Mouse (Mus musculus) forebrain, embryonic 11.5 days (tissue): ENCODE results near the gene Slc35e1. TPM values are rescaled to one million over a fixed set of nuclear protein-coding genes. Genes with fewer than 3 reads are reported as not detected.

ENCODE experiments used
- ATAC-seq: fragments of 200-750 bp; cut with Nextera tagmentation; replicated peaks from 2 replicates; pipeline ENCODE4 v1.8.0; 2017; ENCODE audit warnings: moderate TSS enrichment; ENCODE audit not compliant: low FRiP score
- DNase-seq: peaks from one replicate; pipeline ENCODE4 v3.0.0-alpha.2; 2017; ENCODE audit warnings: low spot score
- H3K27ac ChIP-seq: fragments of 300-500 bp; sonication (generic); 2 replicates; pipeline ENCODE4 v1.5.1; 2014; ENCODE audit warnings: low read depth, low read length
- H3K27me3 ChIP-seq: fragments of 300-500 bp; sonication (generic); 2 replicates; pipeline ENCODE4 v1.6.1; 2014; ENCODE audit warnings: mild to moderate bottlenecking, low read length, mixed read lengths; ENCODE audit not compliant: control insufficient read depth, insufficient read depth
- H3K36me3 ChIP-seq: fragments of 300-500 bp; sonication (generic); 2 replicates; pipeline ENCODE4 v1.6.1; 2014; ENCODE audit warnings: mild to moderate bottlenecking, low read length, moderate library complexity, mixed read lengths; ENCODE audit not compliant: control insufficient read depth, insufficient read depth
- H3K4me1 ChIP-seq: fragments of 300-500 bp; sonication (generic); replicated peaks from 2 replicates; pipeline ENCODE4 v1.6.1; 2014; ENCODE audit warnings: low read length, mixed read lengths; ENCODE audit not compliant: control insufficient read depth, insufficient read depth
- H3K4me2 ChIP-seq: fragments of 300-500 bp; sonication (generic); 2 replicates; pipeline ENCODE4 v1.6.1; 2014; ENCODE audit warnings: low read depth, mild to moderate bottlenecking, low read length, moderate library complexity, mixed read lengths; ENCODE audit not compliant: severe bottlenecking
- H3K4me3 ChIP-seq: fragments of 300-500 bp; sonication (generic); 2 replicates; pipeline ENCODE4 v1.5.1; 2014; ENCODE audit warnings: low read depth, low read length
- H3K9ac ChIP-seq: fragments of 300-500 bp; sonication (generic); 2 replicates; pipeline ENCODE4 v1.6.1; 2014; ENCODE audit warnings: low read length
- H3K9me3 ChIP-seq: fragments of 300-500 bp; sonication (generic); 2 replicates; pipeline ENCODE4 v1.6.1; 2016; ENCODE audit warnings: low read length, mixed read lengths; ENCODE audit not compliant: control insufficient read depth
- WGBS: fragments of 180-500 bp; shearing (Covaris S2); extraction: QIAGEN DNeasy Blood & Tissue Kit; methylation state at CpG from one replicate; pipeline ENCODE4 v1.1.7; 2014; 5-methylcytosine and 5-hydroxymethylcytosine counted together
- polyA plus RNA-seq: library from polyadenylated mRNA; unstranded; fragments of >200 nt; fragmentation: Nextera tagmentation; extraction: Ambion mirVana; gene quantifications from 2 replicates; pipeline ENCODE4 v1.2.1, GENCODE M21; 2014

Slc35e1 gene
- 20.9 and 21.1 TPM in 2 replicates for polyA plus RNA-seq

DNA sequence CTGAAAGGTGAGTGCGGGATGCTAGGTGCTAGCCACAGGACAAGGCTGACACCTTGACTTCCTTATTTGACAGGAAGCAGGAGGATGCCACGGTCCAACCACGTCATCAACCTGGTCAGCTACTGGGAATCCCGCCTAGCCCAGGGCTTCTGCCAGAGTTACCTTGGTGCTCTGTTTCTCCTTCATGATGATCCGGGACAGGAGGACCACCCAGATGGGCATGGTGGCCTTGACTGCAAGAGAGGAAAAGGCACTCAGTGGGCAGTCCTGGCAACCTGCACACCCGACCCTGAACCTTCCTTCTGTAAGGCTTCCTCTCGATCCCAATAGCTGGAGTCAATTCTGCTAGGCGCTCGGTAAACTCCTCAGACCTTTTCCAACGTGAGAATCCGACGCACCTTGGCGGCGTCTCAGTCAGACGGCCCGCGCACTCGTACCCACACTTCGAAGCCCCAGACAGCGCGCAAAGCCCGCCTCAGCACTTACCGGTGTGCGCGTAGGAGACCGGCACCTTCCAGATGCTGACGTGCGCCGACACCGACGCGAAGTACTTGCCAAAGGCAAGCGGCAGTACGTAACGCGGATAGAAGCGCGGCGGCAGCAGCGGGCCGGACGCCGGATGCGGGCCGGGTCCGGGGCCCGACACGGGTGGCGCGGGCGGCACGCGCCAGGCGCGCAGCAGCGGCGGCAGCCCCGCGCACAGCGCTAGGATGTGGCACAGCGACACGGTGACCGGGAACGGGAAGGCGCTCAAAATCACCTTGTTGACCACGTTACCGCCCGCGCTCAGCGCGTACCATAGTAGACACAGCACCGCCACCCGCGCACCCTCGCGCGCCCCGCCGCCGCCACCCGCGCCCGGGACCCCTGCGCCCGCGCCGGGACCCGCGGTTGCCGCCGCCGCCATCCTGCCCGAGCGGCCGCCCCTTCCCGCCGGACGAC lies at the start of gene Slc35e1:
Gene Slc35e1, minus strand, starts transcription at position 935 of the 942 bp plus-strand sequence.
- Histone ChIP-seq H3K9me3 (no peaks in the 10 kb centered on the region), H3K4me2 (peak within 1 kb of the TSS; percentile 91), H3K27ac (peak within 1 kb of the TSS; percentile 37), H3K9ac (peak within 1 kb of the TSS; percentile 84), H3K36me3 (peaks cover 2% of the 10 kb centered on the region; the same call in 1 of the 2 replicates), H3K4me1 (peaks cover 9% of the 10 kb centered on the region; the same call in 1 of the 2 replicates), H3K27me3 (no peaks in the 10 kb centered on the region), H3K4me3 (peak within 1 kb of the TSS; percentile 86)
- DNase-seq (no peak), ATAC-seq (peak; percentile 67)
- under 1% methylated on average over 90 of the region's 98 CpGs for WGBS

DNA sequence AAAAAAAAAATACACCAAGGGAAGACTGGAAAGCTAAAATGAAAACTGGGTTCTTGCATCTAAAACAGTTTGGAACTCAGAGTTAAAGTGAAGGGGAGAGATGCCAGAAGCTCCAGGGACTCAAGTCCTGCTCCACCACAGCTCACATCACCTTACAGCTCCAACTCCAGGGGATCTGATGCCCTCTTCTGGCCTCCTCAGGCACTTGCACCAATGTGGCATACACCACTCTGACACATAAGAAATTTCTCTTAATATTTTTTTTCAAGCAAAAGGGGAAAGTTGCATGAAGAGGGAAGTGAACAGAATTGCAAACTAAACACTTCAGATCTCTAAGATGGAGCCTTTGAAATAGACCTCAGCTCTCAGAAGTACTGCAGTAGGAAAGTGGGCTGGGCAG lies 46.8 kb upstream of the Slc35e1 start:
- H3K9me3 ChIP-seq, result no peaks in the 10 kb centered on the region

DNA sequence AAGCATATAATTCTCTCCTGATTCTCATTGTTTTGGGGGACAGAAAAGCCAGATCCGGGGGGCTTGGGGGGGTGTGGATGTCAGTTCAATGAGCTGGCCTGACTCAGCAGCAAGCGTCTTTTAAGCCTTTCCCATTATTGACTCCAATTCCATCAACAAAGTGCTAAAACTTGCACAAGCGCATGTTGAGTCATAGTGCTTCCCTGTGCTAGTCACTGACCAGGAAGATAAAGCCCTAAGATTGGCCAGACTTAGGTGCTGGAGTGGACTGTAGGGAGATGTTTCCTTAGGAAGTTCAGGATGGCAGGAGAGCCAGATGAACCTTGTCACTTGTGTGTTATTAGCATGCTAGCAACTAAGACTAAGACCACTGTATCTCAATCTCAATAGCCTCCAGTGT lies 42.5 kb upstream of the Slc35e1 start:
- Histone ChIP-seq H3K4me2 (no peak overlapping the region), H3K36me3 (no peaks in the 10 kb centered on the region), H3K9ac (no peak overlapping the region), H3K27me3 (no peaks in the 10 kb centered on the region), H3K4me1 (no peaks in the 10 kb centered on the region), H3K27ac (no peak overlapping the region), H3K9me3 (no peaks in the 10 kb centered on the region), H3K4me3 (no peak overlapping the region)
- 87% methylated on average over 3 of the region's 3 CpGs for WGBS
- ATAC-seq, result no peak
- no peak for DNase-seq

More for the DNA sequence above, 46.8 kb upstream of the Slc35e1 start:
- H3K9ac ChIP-seq, result no peak overlapping the region
- ATAC-seq (no peak), DNase-seq (no peak)
- H3K36me3 ChIP-seq, result no peaks in the 10 kb centered on the region
- H3K4me3 ChIP-seq, result no peak overlapping the region
- H3K27ac ChIP-seq, result no peak overlapping the region
- no peak overlapping the region for H3K4me2 ChIP-seq
- H3K4me1 ChIP-seq, result no peaks in the 10 kb centered on the region
- H3K27me3 ChIP-seq, result no peaks in the 10 kb centered on the region

DNA sequence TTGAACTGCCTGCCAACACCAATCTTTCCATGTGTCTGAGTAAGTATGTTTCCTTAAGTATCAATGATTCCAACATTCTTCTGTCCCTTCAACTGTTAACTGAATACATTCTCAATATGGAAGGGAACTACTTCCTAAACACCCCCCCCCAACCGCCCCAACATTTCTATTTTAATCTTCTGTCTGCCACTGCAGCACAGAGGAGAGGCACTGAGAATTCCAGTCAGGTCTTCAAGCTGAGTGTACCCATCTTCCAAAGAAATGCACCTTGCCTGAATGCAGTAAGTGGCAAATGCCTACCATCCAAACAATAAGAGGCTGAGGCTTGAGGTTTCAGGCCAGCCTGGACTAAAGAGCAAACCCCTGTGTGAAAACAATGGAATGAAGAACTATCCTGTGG lies 39.7 kb upstream of the Slc35e1 start:
- no peak overlapping the region for H3K27ac ChIP-seq
- no peak for DNase-seq
- WGBS, result 97% methylated on average over 1 of the region's 1 CpGs
- no peaks in the 10 kb centered on the region for H3K4me1 ChIP-seq
- H3K9me3 ChIP-seq, result no peaks in the 10 kb centered on the region
- no peaks in the 10 kb centered on the region for H3K27me3 ChIP-seq
- no peak overlapping the region for H3K4me2 ChIP-seq
- H3K36me3 ChIP-seq, result no peaks in the 10 kb centered on the region
- no peak overlapping the region for H3K4me3 ChIP-seq
- ATAC-seq, result no peak
- no peak overlapping the region for H3K9ac ChIP-seq

DNA sequence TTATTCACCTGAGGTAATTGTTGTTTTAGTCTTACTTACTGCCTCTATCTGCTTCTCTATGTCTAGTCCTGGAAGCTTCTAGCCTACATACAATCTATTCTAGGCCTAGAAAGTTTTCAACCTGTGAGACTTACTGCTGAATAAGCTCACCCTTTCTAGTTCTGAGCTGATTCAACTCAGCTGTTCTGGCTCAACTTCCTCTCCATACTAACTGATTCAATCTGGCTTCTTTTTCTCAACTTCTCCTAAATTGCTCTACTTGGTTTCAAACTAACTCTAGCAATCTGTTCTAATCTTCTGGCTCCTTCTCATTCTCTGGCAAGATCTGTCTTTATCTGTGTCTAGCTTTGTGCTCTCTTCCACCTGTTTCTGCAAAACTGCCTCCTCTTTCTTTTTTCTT lies 29.5 kb upstream of the Slc35e1 start:
- Histone ChIP-seq H3K36me3 (no peaks in the 10 kb centered on the region), H3K27ac (no peak overlapping the region)
- no peak for ATAC-seq

DNA sequence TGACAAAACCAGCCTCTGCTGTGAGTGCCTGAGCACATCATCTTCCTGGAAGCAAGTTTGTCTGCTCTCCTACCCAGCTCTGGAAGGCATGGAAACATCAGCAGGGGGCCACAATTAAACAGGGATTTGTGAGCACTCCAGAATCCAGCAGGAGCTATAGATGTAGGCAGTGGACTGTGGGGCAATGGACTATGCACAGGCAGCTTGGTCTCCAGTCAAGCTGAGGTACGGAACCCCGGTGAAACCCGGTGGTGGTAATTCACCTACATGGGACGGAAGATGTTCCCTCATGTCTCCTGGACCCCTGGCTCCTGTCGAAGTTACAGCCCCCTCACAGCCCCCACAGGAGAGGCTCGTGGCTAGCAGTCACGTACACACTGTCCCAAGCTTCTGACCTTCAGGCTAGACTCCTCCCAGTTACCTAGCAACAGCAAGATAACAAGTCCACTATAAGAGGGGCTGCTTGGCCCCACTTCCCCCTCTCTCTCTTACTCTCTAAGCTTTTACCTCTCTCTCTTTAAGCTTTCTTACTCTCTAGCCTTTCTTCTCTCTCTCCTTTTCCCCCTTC lies 25.1 kb upstream of the Slc35e1 start:
- H3K4me1 ChIP-seq, result no peaks in the 10 kb centered on the region
- H3K4me2 ChIP-seq, result no peak overlapping the region
- no peaks in the 10 kb centered on the region for H3K9me3 ChIP-seq
- no peaks in the 10 kb centered on the region for H3K36me3 ChIP-seq
- no peak overlapping the region for H3K4me3 ChIP-seq
- DNase-seq (peak; percentile 33), ATAC-seq (no peak)
- no peak overlapping the region for H3K27ac ChIP-seq
- H3K9ac ChIP-seq, result no peak overlapping the region
- H3K27me3 ChIP-seq, result no peaks in the 10 kb centered on the region
- WGBS, result 70% methylated on average over 7 of the region's 7 CpGs

More for the DNA sequence above, 29.5 kb upstream of the Slc35e1 start:
- no peaks in the 10 kb centered on the region for H3K9me3 ChIP-seq
- H3K4me1 ChIP-seq, result no peaks in the 10 kb centered on the region
- H3K4me2 ChIP-seq, result no peak overlapping the region
- no peaks in the 10 kb centered on the region for H3K27me3 ChIP-seq
- no peak overlapping the region for H3K4me3 ChIP-seq
- H3K9ac ChIP-seq, result no peak overlapping the region
- no peak for DNase-seq

DNA sequence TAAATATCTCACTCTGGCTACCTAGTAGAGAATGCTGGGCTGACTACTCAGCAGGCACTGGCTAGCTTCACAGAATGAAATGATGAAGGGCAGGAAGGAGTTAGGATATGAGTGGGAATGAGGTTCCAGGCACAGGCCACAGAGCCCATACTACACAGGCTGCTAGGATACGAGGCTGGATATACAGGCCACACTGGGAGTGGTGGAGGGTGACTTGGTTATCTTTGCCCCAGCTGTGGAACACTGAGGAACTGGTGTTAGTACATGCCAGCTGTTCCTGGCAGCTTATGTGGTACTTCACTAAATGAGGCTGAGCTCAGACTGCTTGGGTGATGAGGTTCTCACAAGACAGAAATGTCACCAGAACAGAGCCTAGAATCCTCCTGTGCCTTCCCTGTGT lies 20.7 kb upstream of the Slc35e1 start:
- WGBS, result 100% methylated on average over 1 of the region's 1 CpGs

DNA sequence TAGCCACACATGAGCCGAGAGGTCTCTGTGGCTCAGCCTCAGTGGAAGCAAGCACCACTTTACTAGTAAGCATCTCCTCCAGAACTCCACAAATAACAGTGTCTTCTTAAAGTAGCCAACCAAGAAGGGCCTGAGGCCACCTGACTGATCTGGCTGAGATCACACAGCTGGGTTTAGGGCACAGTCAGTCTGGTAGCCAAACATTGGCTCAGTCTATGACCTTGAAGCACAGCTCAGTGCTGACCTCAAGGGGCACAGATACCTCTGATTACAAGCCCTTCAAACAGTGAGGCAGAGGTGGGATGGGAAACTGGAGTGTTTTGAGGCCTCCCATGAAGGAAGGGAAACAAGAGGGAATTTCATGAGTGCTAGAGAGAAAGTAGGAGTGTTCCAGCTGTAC lies 20.2 kb upstream of the Slc35e1 start:
- Histone ChIP-seq H3K9me3 (no peaks in the 10 kb centered on the region), H3K4me2 (no peak overlapping the region), H3K27ac (no peak overlapping the region), H3K4me3 (no peak overlapping the region), H3K9ac (no peak overlapping the region), H3K27me3 (no peaks in the 10 kb centered on the region), H3K36me3 (no peaks in the 10 kb centered on the region), H3K4me1 (no peaks in the 10 kb centered on the region)
- ATAC-seq, result no peak
- 91% methylated on average over 1 of the region's 1 CpGs for WGBS
- DNase-seq, result no peak

More for the DNA sequence above, 20.7 kb upstream of the Slc35e1 start:
- H3K27ac ChIP-seq, result no peak overlapping the region
- no peak overlapping the region for H3K9ac ChIP-seq
- H3K9me3 ChIP-seq, result no peaks in the 10 kb centered on the region
- H3K4me2 ChIP-seq, result no peak overlapping the region
- H3K27me3 ChIP-seq, result no peaks in the 10 kb centered on the region
- H3K4me1 ChIP-seq, result no peaks in the 10 kb centered on the region
- ATAC-seq (no peak), DNase-seq (no peak)
- no peak overlapping the region for H3K4me3 ChIP-seq
- no peaks in the 10 kb centered on the region for H3K36me3 ChIP-seq
